Mouse (Mus musculus) ES-E14 (cell line): ENCODE measurements at regions not wholly inside any gene's neighbourhood (a gene's known extent, or its start where the extent isn't known, plus 50 kb on each side); places are given as distances from the start of the nearest gene placed in this dataset.

Source experiments
- CHD2 ChIP-seq: IDR thresholded peaks from 2 replicates; pipeline ENCODE4 v1.6.1; 2014; ENCODE audit warnings: mild to moderate bottlenecking, low read depth, low read length, inconsistent platforms
- HCFC1 ChIP-seq: IDR thresholded peaks from 2 replicates; pipeline ENCODE4 v1.6.1; 2012; ENCODE audit warnings: low read length, inconsistent platforms, borderline replicate concordance; ENCODE audit not compliant: insufficient read depth

- no peak for TF ChIP-seq CHD2
- TF ChIP-seq HCFC1: no peak
Measured at GRCm38 (mm10) chr16:29920940-29921339, 143.2 kb upstream of the Hes1 start.
